Mouse (Mus musculus): Measurements from ENCODE around the gene Slc8b1. TPM values are rescaled to one million over a fixed set of nuclear protein-coding genes. Genes with fewer than 3 reads are reported as not detected.

The Slc8b1 gene
- total and polyA plus RNA-seq, 3 experiments: 2.7 to 5.9 TPM; not detected in 1

DNA sequence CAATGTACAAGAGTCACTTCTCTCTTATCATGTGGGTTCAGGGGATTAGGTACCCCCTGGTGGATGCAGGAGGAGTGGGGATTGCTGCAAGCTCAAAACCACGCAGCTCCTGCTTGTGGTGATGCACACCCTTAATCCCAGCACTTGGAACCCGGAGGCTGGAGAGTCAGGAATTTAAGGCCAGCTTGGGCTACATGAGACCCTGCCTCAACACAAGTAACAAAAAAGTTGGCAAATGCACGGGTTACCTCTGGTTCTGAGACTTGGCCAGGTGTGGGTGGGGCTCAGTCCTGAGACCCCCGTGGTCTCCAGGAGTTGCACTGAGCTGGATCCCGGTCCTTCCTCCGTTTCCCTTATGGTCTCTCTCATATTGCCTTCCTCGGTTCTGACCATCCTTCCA lies 4.5 kb downstream of the Slc8b1 start:
- TF ChIP-seq ZC3H11A (IDR thresholded peaks at IDR 0.05; ENCODE audit: low read depth, low read length) (no peak), UBTF (IDR thresholded peaks at IDR 0.05; ENCODE audit: borderline replicate concordance, insufficient read depth, low read depth, low read length) (no peak), GATA1 (IDR thresholded peaks at IDR 0.05; ENCODE audit: low read depth, low read length) (no peak), MAX (IDR thresholded peaks at IDR 0.05; ENCODE audit: low read length) (no peak), KAT2A (conservative IDR thresholded peaks at IDR 0.05; ENCODE audit: low read depth, low read length) (no peak)
- no peaks in the 10 kb centered on the region for H3K9me3 ChIP-seq (replicated peaks; ENCODE audit: insufficient read depth, low read length)
- H3K36me3 ChIP-seq (ENCODE audit: control insufficient read depth in 1 of 2, insufficient read depth in 2 of 2, low read length in 2 of 2): peaks cover 0 to 3% of the 10 kb centered on the region in 2 experiments; a peak in 1 of 4 replicates
- H3K27me3 ChIP-seq (ENCODE audit: control insufficient read depth in 1 of 2, insufficient read depth in 2 of 2, low read length in 2 of 2): no peaks in the 10 kb centered on the region
- H3K4me1 ChIP-seq (ENCODE audit: control insufficient read depth in 1 of 2, insufficient read depth in 2 of 2, low read length in 2 of 2): peaks cover 0 to 6% of the 10 kb centered on the region in 2 experiments; a peak in 1 of 4 replicates
- no peak for DNase-seq (ENCODE audit: low read depth, low spot score)
- H3K79me2 ChIP-seq (ENCODE audit: control insufficient read depth, insufficient read depth, low read length, poor library complexity): no peaks in the 10 kb centered on the region; the same call in 1 of the 2 replicates
- no peak overlapping the region for H3K4me3 ChIP-seq (ENCODE audit: control insufficient read depth in 1 of 2, insufficient read depth in 1 of 2, low read depth in 2 of 2, low read length in 2 of 2)
- no peak overlapping the region for H3K9ac ChIP-seq (ENCODE audit: control insufficient read depth, low read depth, low read length, poor library complexity, severe bottlenecking)
- H3K27ac ChIP-seq (ENCODE audit: control insufficient read depth, low read depth, low read length): no peak overlapping the region

DNA sequence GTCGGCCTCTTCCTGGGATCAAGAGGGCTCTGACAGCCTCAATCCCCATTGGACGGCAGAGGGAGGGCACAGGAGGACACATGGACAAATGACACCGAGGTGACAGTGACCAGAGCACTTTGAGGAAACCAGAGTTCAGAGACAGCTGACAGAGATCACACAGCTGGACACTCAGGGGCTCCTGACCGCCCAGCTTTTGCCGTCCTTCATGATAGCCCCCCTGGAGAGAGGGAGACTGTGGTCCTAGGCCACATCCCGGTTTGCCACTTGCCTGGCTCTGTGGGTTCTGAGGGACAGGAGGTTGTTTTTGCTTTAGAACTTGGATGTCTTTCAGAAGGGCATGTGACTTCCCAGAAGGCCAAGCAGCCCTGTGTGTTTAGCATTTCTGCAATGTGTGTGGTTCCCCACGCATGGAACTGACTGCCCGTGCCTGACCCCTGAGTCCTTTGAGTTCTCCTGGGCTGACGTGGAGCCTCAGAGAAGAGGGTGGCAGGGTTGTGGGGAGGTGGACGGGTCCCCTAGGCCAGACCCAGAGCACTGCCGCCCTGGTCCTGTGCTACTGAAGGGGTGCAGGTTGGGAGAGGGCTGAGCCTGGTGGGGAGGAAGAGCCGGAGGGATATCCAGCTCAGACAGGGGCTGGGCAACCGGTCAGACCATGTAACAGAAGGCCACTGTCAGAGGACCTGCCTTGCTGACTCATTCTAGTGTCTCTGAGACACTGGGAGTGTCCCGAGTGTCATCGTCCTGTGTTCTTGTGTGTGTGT lies 5.4 kb downstream of the Slc8b1 start:
- TF ChIP-seq USF2 (IDR thresholded peaks at IDR 0.05; ENCODE audit: borderline replicate concordance in 1 of 2, insufficient read depth in 1 of 2, low read depth in 1 of 2, low read length in 2 of 2) (no peak), CTCF (IDR thresholded peaks at IDR 0.05 in 2 of 3, conservative IDR thresholded peaks at IDR 0.05 in 1 of 3; ENCODE audit: control insufficient read depth in 1 of 3, insufficient read depth in 1 of 3, low read depth in 2 of 3, low read length in 3 of 3, poor library complexity in 1 of 3, severe bottlenecking in 1 of 3) (no peak), EP300 (IDR thresholded peaks at IDR 0.05; ENCODE audit: low read depth in 1 of 2, low read length in 2 of 2) (no peak), SMC3 (IDR thresholded peaks at IDR 0.05; ENCODE audit: low read depth, low read length) (no peak), BHLHE40 (IDR thresholded peaks at IDR 0.05; ENCODE audit: borderline replicate concordance, low read depth, low read length) (no peak), HCFC1 (IDR thresholded peaks at IDR 0.05; ENCODE audit: low read depth, low read length) (no peak), ZNF384 (IDR thresholded peaks at IDR 0.05; ENCODE audit: low read depth, low read length) (no peak), MYB (IDR thresholded peaks at IDR 0.05; ENCODE audit: low read depth, low read length) (no peak), MAFK (IDR thresholded peaks at IDR 0.05; ENCODE audit: borderline replicate concordance, low read depth, low read length) (no peak), CHD2 (IDR thresholded peaks at IDR 0.05; ENCODE audit: low read length) (no peak), POLR2AphosphoS5 (IDR thresholded peaks at IDR 0.05; ENCODE audit: borderline replicate concordance, low read depth, low read length) (no peak), MXI1 (IDR thresholded peaks at IDR 0.05; ENCODE audit: low read depth, low read length) (no peak), USF1 (IDR thresholded peaks at IDR 0.05; ENCODE audit: low read depth, low read length) (no peak), POLR2A (IDR thresholded peaks at IDR 0.05; ENCODE audit: control insufficient read depth in 1 of 2, insufficient read depth in 1 of 2, low read depth in 1 of 2, low read length in 2 of 2, poor library complexity in 1 of 2) (no peak), GABPA (IDR thresholded peaks at IDR 0.05; ENCODE audit: low read depth, low read length) (no peak), JUND (IDR thresholded peaks at IDR 0.05; ENCODE audit: low read depth, low read length) (no peak), MEF2A (IDR thresholded peaks at IDR 0.05; ENCODE audit: extremely low read depth, insufficient replicate concordance, low read depth, low read length, poor library complexity, severe bottlenecking) (no peak)
- Histone ChIP-seq H3K4me1 (ENCODE audit: control insufficient read depth in 1 of 2, insufficient read depth in 2 of 2, low read length in 2 of 2) (peaks cover 0 to 6% of the 10 kb centered on the region in 2 experiments; a peak in 1 of 4 replicates), H3K4me3 (ENCODE audit: control insufficient read depth in 1 of 2, insufficient read depth in 1 of 2, low read depth in 2 of 2, low read length in 2 of 2) (no peak overlapping the region), H3K27me3 (ENCODE audit: control insufficient read depth in 1 of 2, insufficient read depth in 2 of 2, low read length in 2 of 2) (no peaks in the 10 kb centered on the region), H3K79me2 (ENCODE audit: control insufficient read depth, insufficient read depth, low read length, poor library complexity) (no peaks in the 10 kb centered on the region), H3K9ac (ENCODE audit: control insufficient read depth, low read depth, low read length, poor library complexity, severe bottlenecking) (no peak overlapping the region), H3K9me3 (replicated peaks; ENCODE audit: insufficient read depth, low read length) (no peaks in the 10 kb centered on the region), H3K27ac (ENCODE audit: control insufficient read depth, low read depth, low read length) (no peak overlapping the region), H3K36me3 (ENCODE audit: control insufficient read depth in 1 of 2, insufficient read depth in 2 of 2, low read length in 2 of 2) (peaks cover 0 to 3% of the 10 kb centered on the region in 2 experiments; a peak in 1 of 4 replicates)
- no peak for DNase-seq (ENCODE audit: low read depth, low spot score)
